10 mouse cellular contexts compared by ENCODE assay signal in genomic region chr17:35848112-35848511, GRCm38 (mm10). TPM values are rescaled to one million over a fixed set of nuclear protein-coding genes. Genes with fewer than 3 reads are reported as not detected.
A peak's percentile ranks its signal among the peaks of the same experiment; 100 is the strongest.
DNase-seq lines count a peak whose midpoint lies in the region; ATAC-seq and TF ChIP-seq lines count a peak whose summit lies in the region.
"Had no signal": no experiment of that assay in that cellular context is flagged by ENCODE, and none has a peak within 500 bp of the region (broad histone marks: within the 10 kb centered on the region; RNA-seq: fewer than 3 reads in every experiment).

No protein-coding gene starts in this region.

- no peak for TF ChIP-seq EP300 in liver, embryonic 14.5 days (IDR thresholded peaks at IDR 0.05; ENCODE audit: low read depth)

- no peaks in the 10 kb centered on the region for H3K4me1 ChIP-seq in heart, embryonic 11.5 days (ENCODE audit: control insufficient read depth, insufficient read depth, low read length)
- no peaks in the 10 kb centered on the region for H3K4me1 ChIP-seq in heart, embryonic 10.5 days
- H3K4me1 ChIP-seq in midbrain, embryonic 12.5 days = no peaks in the 10 kb centered on the region
- H3K4me1 ChIP-seq in midbrain, embryonic 13.5 days (replicated peaks) = peaks cover under 1% of the 10 kb centered on the region; the same call in 1 of the 2 replicates
- peaks cover 10 to 13% of the 10 kb centered on the region in 2 experiments for H3K4me1 ChIP-seq in liver, embryonic 14.5 days (replicated peaks; ENCODE audit: control insufficient read depth in 2 of 2, insufficient read depth in 2 of 2, low read length in 1 of 2)

- H3K9me3 ChIP-seq in heart, embryonic 11.5 days (replicated peaks; ENCODE audit: control insufficient read depth, low read length) = no peaks in the 10 kb centered on the region
- no peaks in the 10 kb centered on the region for H3K9me3 ChIP-seq in heart, embryonic 10.5 days
- H3K9me3 ChIP-seq in midbrain, embryonic 12.5 days = no peaks in the 10 kb centered on the region
- H3K9me3 ChIP-seq in midbrain, embryonic 13.5 days = no peaks in the 10 kb centered on the region
- no peaks in the 10 kb centered on the region for H3K9me3 ChIP-seq in liver, embryonic 14.5 days (ENCODE audit: control insufficient read depth, low read length)

- no peak overlapping the region for H3K4me2 ChIP-seq in heart, embryonic 11.5 days
- H3K4me2 ChIP-seq in midbrain, embryonic 12.5 days (replicated peaks) = no peak overlapping the region
- no peak overlapping the region for H3K4me2 ChIP-seq in midbrain, embryonic 13.5 days (replicated peaks)
- no peak overlapping the region for H3K4me2 ChIP-seq in liver, embryonic 14.5 days (ENCODE audit: low read depth)

- 68% methylated on average over 1 of the region's 1 CpGs for WGBS in heart, embryonic 11.5 days (ENCODE audit: insufficient replicate concordance)
- WGBS in heart, embryonic 10.5 days = 44% methylated on average over 1 of the region's 1 CpGs
- WGBS in midbrain, embryonic 12.5 days = 72% methylated on average over 1 of the region's 1 CpGs
- 57% methylated on average over 1 of the region's 1 CpGs for WGBS in midbrain, embryonic 13.5 days
- 63% methylated on average over 1 of the region's 1 CpGs for WGBS in liver, embryonic 14.5 days (ENCODE audit: insufficient replicate concordance)

- peak; percentile 33 for TF ChIP-seq CTCF in liver, embryonic 14.5 days (IDR thresholded peaks at IDR 0.05; ENCODE audit: low read depth)

- H3K9ac ChIP-seq in heart, embryonic 11.5 days (ENCODE audit: low read depth, low read length) = 0 out of 2 replicates have a peak overlapping the region, but pooled peaks have one; percentile 22
- H3K9ac ChIP-seq in midbrain, embryonic 12.5 days (replicated peaks) = 0 out of 2 replicates have a peak overlapping the region, but pooled peaks have one; percentile 11
- no peak overlapping the region for H3K9ac ChIP-seq in midbrain, embryonic 13.5 days (replicated peaks)
- no peak overlapping the region for H3K9ac ChIP-seq in liver, embryonic 14.5 days (replicated peaks)

- H3K36me3 ChIP-seq in heart, embryonic 11.5 days (ENCODE audit: control insufficient read depth, insufficient read depth, low read length) = peaks cover 55% of the 10 kb centered on the region
- H3K36me3 ChIP-seq in heart, embryonic 10.5 days = peaks cover 83% of the 10 kb centered on the region
- H3K36me3 ChIP-seq in midbrain, embryonic 12.5 days = peaks cover 83% of the 10 kb centered on the region
- peaks cover 81% of the 10 kb centered on the region for H3K36me3 ChIP-seq in midbrain, embryonic 13.5 days
- peaks cover 83% of the 10 kb centered on the region for H3K36me3 ChIP-seq in liver, embryonic 14.5 days (replicated peaks; ENCODE audit: control insufficient read depth, insufficient read depth, low read depth)

- no peaks in the 10 kb centered on the region for H3K27me3 ChIP-seq in heart, embryonic 11.5 days (ENCODE audit: control insufficient read depth, insufficient read depth, low read length)
- H3K27me3 ChIP-seq in heart, embryonic 10.5 days (ENCODE audit: insufficient read depth, poor library complexity, severe bottlenecking) = no peaks in the 10 kb centered on the region
- H3K27me3 ChIP-seq in midbrain, embryonic 12.5 days = no peaks in the 10 kb centered on the region
- no peaks in the 10 kb centered on the region for H3K27me3 ChIP-seq in midbrain, embryonic 13.5 days
- H3K27me3 ChIP-seq in liver, embryonic 14.5 days (ENCODE audit: control insufficient read depth, insufficient read depth, low read length) = no peaks in the 10 kb centered on the region

- no peak overlapping the region for H3K27ac ChIP-seq in heart, embryonic 11.5 days (ENCODE audit: low read depth, low read length)
- no peak overlapping the region for H3K27ac ChIP-seq in heart, embryonic 10.5 days
- H3K27ac ChIP-seq in midbrain, embryonic 12.5 days (replicated peaks) = no peak overlapping the region
- no peak overlapping the region for H3K27ac ChIP-seq in midbrain, embryonic 13.5 days
- H3K27ac ChIP-seq in liver, embryonic 14.5 days = no peak overlapping the region
- H3K27ac ChIP-seq: macrophage had no signal

- no peak for ATAC-seq in heart, embryonic 11.5 days (replicated peaks; ENCODE audit: insufficient number of reproducible peaks, low FRiP score, low TSS enrichment)
- ATAC-seq in midbrain, embryonic 12.5 days (ENCODE audit: low FRiP score, low read depth) = no peak
- no peak for ATAC-seq in midbrain, embryonic 13.5 days
- no peak for ATAC-seq in liver, embryonic 14.5 days (ENCODE audit: insufficient read depth)

- no peak overlapping the region for H3K4me3 ChIP-seq in heart, embryonic 11.5 days (ENCODE audit: low read depth, low read length)
- no peak overlapping the region for H3K4me3 ChIP-seq in heart, embryonic 10.5 days
- no peak overlapping the region for H3K4me3 ChIP-seq in midbrain, embryonic 12.5 days
- no peak overlapping the region for H3K4me3 ChIP-seq in midbrain, embryonic 13.5 days (replicated peaks)
- H3K4me3 ChIP-seq in liver, embryonic 14.5 days (ENCODE audit: insufficient read depth in 1 of 2, low read depth in 2 of 2, low read length in 2 of 2) = no peak overlapping the region

- no peak for DNase-seq in heart, embryonic 10.5 days (ENCODE audit: low spot score)
- DNase-seq in ZHBTc4 (ENCODE audit: low read depth, low spot score) = peak; percentile 66
- no peak for DNase-seq in liver, embryonic 14.5 days (ENCODE audit: low read depth in 3 of 3, low spot score in 3 of 3)
- no peak for DNase-seq in layer of hippocampus, adult 18-20 months (ENCODE audit: low spot score in 2 of 2)
- no peak for DNase-seq in thymus, adult 18-20 months
- DNase-seq: cerebellum, adult 11-12 months had no signal

RNA-seq across cellular contexts. Expression of gene Mdc1, which starts 6.8 kb away (rescaled TPM):
- polyA plus RNA-seq in heart, embryonic 11.5 days (2014; fragmentation: Nextera tagmentation; extraction: Ambion mirVana) = 19.0 and 19.5 TPM in 2 replicates
- 25.3 and 29.1 TPM in 2 replicates for polyA plus RNA-seq in heart, embryonic 10.5 days (2016; fragmentation: Nextera tagmentation; extraction: Ambion mirVana)
- 19.1 and 20.3 TPM in 2 replicates for polyA plus RNA-seq in midbrain, embryonic 12.5 days (2016; fragmentation: Nextera tagmentation; extraction: Ambion mirVana)
- 10.3 and 12.7 TPM in 2 replicates for polyA plus RNA-seq in midbrain, embryonic 13.5 days (2015; fragmentation: Nextera tagmentation; extraction: Ambion mirVana)
- polyA plus RNA-seq in liver, embryonic 14.5 days (2012; rRNA removed) = 9.2 and 10.0 TPM in 2 replicates
- 6.3 and 9.1 TPM in 2 replicates for polyA plus RNA-seq in liver, embryonic 14.5 days (2014; fragmentation: Nextera tagmentation; extraction: Ambion mirVana)
- total RNA-seq in layer of hippocampus, adult 18-20 months (2021) = 10 to 100 TPM; 17.2 to 18.5 TPM

RNA-seq across cellular contexts. Expression of gene Tubb5, which starts 10.0 kb away (rescaled TPM):
- polyA plus RNA-seq in heart, embryonic 11.5 days (2014; fragmentation: Nextera tagmentation; extraction: Ambion mirVana) = 855 and 931 TPM in 2 replicates
- polyA plus RNA-seq in heart, embryonic 10.5 days (2016; fragmentation: Nextera tagmentation; extraction: Ambion mirVana) = 911 and 1,091 TPM in 2 replicates
- polyA plus RNA-seq in midbrain, embryonic 12.5 days (2016; fragmentation: Nextera tagmentation; extraction: Ambion mirVana) = 1,535 and 1,561 TPM in 2 replicates
- polyA plus RNA-seq in midbrain, embryonic 13.5 days (2015; fragmentation: Nextera tagmentation; extraction: Ambion mirVana) = 1,832 and 1,895 TPM in 2 replicates
- 460 and 467 TPM in 2 replicates for polyA plus RNA-seq in liver, embryonic 14.5 days (2012; rRNA removed)
- polyA plus RNA-seq in liver, embryonic 14.5 days (2014; fragmentation: Nextera tagmentation; extraction: Ambion mirVana) = 330 and 363 TPM in 2 replicates
- 100 to 1,000 TPM; 326 to 341 TPM for total RNA-seq in layer of hippocampus, adult 18-20 months (2021)

RNA-seq across cellular contexts. Expression of gene Nrm, which starts 13.0 kb away (rescaled TPM):
- polyA plus RNA-seq in heart, embryonic 11.5 days (2014; fragmentation: Nextera tagmentation; extraction: Ambion mirVana) = 44.5 and 48.1 TPM in 2 replicates
- polyA plus RNA-seq in heart, embryonic 10.5 days (2016; fragmentation: Nextera tagmentation; extraction: Ambion mirVana) = 56.5 and 58.3 TPM in 2 replicates
- 48.5 and 48.6 TPM in 2 replicates for polyA plus RNA-seq in midbrain, embryonic 12.5 days (2016; fragmentation: Nextera tagmentation; extraction: Ambion mirVana)
- polyA plus RNA-seq in midbrain, embryonic 13.5 days (2015; fragmentation: Nextera tagmentation; extraction: Ambion mirVana) = 28.9 and 33.2 TPM in 2 replicates
- polyA plus RNA-seq in liver, embryonic 14.5 days (2012; rRNA removed) = 15.6 and 18.2 TPM in 2 replicates
- polyA plus RNA-seq in liver, embryonic 14.5 days (2014; fragmentation: Nextera tagmentation; extraction: Ambion mirVana) = 20.1 and 22.4 TPM in 2 replicates
- 1 to 10 TPM; 1.6 to 1.9 TPM for total RNA-seq in layer of hippocampus, adult 18-20 months (2021)

RNA-seq across cellular contexts. Expression of gene Ppp1r18, which starts 17.3 kb away (rescaled TPM):
- polyA plus RNA-seq in heart, embryonic 11.5 days (2014; fragmentation: Nextera tagmentation; extraction: Ambion mirVana) = 21.3 and 25.0 TPM in 2 replicates
- polyA plus RNA-seq in heart, embryonic 10.5 days (2016; fragmentation: Nextera tagmentation; extraction: Ambion mirVana) = 19.9 and 22.2 TPM in 2 replicates
- polyA plus RNA-seq in midbrain, embryonic 12.5 days (2016; fragmentation: Nextera tagmentation; extraction: Ambion mirVana) = 27.7 and 27.9 TPM in 2 replicates
- 23.8 and 27.4 TPM in 2 replicates for polyA plus RNA-seq in midbrain, embryonic 13.5 days (2015; fragmentation: Nextera tagmentation; extraction: Ambion mirVana)
- polyA plus RNA-seq in liver, embryonic 14.5 days (2012; rRNA removed) = 8.7 and 10.7 TPM in 2 replicates
- 8.2 and 8.7 TPM in 2 replicates for polyA plus RNA-seq in liver, embryonic 14.5 days (2014; fragmentation: Nextera tagmentation; extraction: Ambion mirVana)
- total RNA-seq in layer of hippocampus, adult 18-20 months (2021) = 1 to 10 TPM; 7.1 to 7.6 TPM

RNA-seq across cellular contexts. Expression of gene Flot1, which starts 25.1 kb away (rescaled TPM):
- polyA plus RNA-seq in heart, embryonic 11.5 days (2014; fragmentation: Nextera tagmentation; extraction: Ambion mirVana) = 71.3 and 74.0 TPM in 2 replicates
- polyA plus RNA-seq in heart, embryonic 10.5 days (2016; fragmentation: Nextera tagmentation; extraction: Ambion mirVana) = 66.2 and 71.7 TPM in 2 replicates
- polyA plus RNA-seq in midbrain, embryonic 12.5 days (2016; fragmentation: Nextera tagmentation; extraction: Ambion mirVana) = 49.0 and 53.5 TPM in 2 replicates
- 59.6 and 67.4 TPM in 2 replicates for polyA plus RNA-seq in midbrain, embryonic 13.5 days (2015; fragmentation: Nextera tagmentation; extraction: Ambion mirVana)
- polyA plus RNA-seq in liver, embryonic 14.5 days (2012; rRNA removed) = 22.4 and 34.7 TPM in 2 replicates
- 27.8 and 29.2 TPM in 2 replicates for polyA plus RNA-seq in liver, embryonic 14.5 days (2014; fragmentation: Nextera tagmentation; extraction: Ambion mirVana)
- 100 to 1,000 TPM; 122 to 131 TPM for total RNA-seq in layer of hippocampus, adult 18-20 months (2021)

Comparison
In these comparisons a context has a peak if more than half of its experiments do, and no peak if none do; other contexts are left out.
1. H3K9ac ChIP-seq: peak in heart, embryonic 11.5 days (single experiment) and midbrain, embryonic 12.5 days (single experiment); none in midbrain, embryonic 13.5 days (single experiment) and liver, embryonic 14.5 days (single experiment).